Mouse (Mus musculus) left cerebral cortex, adult 6 months (tissue): ENCODE results near the gene B3gnt5. TPM values are rescaled to one million over a fixed set of nuclear protein-coding genes. Genes with fewer than 3 reads are reported as not detected.

ENCODE experiments used
- long read RNA-seq, 2 experiments: library from polyadenylated mRNA; unstranded; transcript quantifications; one replicate each; pipeline ENCODE4 v2.0.0; 2019 to 2020
- polyA plus RNA-seq: library from polyadenylated mRNA; unstranded; fragments of <200 nt; fragmentation: Nextera tagmentation; gene quantifications from 2 replicates; pipeline ENCODE4 v1.2.3, GENCODE M21; 2021

B3gnt5 gene
- 0.35 and 0.56 TPM in 2 replicates for polyA plus RNA-seq
- long read RNA-seq, experiment 1, full-length matches to known transcripts = 2 of 3 reads
- long read RNA-seq, experiment 1, partial matches to known transcripts = 0 of 3 reads
- long read RNA-seq, experiment 1, other reads (novel, unspliced or antisense) = 1 of 3 reads
- long read RNA-seq, experiment 2 = 0 reads

DNA sequence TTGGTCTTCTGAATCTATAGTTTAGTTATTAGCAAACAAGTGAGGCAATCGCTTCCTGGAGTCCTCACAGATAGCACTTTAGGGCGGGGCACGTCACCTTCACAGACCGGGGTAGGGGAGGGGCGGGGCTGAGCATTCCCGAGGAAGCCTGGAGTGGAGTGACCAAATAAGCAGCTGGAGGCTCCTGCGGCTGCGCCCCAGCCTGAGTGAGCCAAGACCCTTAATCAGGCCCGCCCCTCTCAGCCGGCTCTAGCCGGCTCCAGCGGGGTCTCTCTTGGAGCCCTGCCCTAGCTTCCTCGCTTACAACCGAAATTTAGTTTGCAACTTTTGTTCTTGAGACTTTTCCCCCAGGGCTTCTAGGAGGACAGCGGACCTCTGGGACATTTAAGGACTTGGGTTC lies at the start of gene B3gnt5:
Gene B3gnt5 (plus strand): TSS at position 135 of the 400 bp plus-strand sequence.

Other genes starting within 250 kb of the B3gnt5 start
- gene Olfr167, start 237.9 kb upstream of the B3gnt5 start, polyA plus RNA-seq = not detected in 2 replicates
- gene Olfr168, start 224.7 kb upstream of the B3gnt5 start, polyA plus RNA-seq = not detected in 2 replicates
- gene Olfr169, start 188.4 kb upstream of the B3gnt5 start, polyA plus RNA-seq = not detected in 2 replicates
- gene Olfr170, start 148.3 kb upstream of the B3gnt5 start, polyA plus RNA-seq = not detected in 2 replicates
- not detected in 2 replicates for gene Olfr171, start 130.3 kb upstream of the B3gnt5 start, polyA plus RNA-seq
- gene Lamp3, start 53.8 kb upstream of the B3gnt5 start, polyA plus RNA-seq = not detected in 2 replicates
- gene Klhl6, start 222.8 kb downstream of the B3gnt5 start, polyA plus RNA-seq = 1.9 and 2.8 TPM in 2 replicates